Comparison of ENCODE assay signal across 11 mouse cellular contexts in the genomic region with DNA sequence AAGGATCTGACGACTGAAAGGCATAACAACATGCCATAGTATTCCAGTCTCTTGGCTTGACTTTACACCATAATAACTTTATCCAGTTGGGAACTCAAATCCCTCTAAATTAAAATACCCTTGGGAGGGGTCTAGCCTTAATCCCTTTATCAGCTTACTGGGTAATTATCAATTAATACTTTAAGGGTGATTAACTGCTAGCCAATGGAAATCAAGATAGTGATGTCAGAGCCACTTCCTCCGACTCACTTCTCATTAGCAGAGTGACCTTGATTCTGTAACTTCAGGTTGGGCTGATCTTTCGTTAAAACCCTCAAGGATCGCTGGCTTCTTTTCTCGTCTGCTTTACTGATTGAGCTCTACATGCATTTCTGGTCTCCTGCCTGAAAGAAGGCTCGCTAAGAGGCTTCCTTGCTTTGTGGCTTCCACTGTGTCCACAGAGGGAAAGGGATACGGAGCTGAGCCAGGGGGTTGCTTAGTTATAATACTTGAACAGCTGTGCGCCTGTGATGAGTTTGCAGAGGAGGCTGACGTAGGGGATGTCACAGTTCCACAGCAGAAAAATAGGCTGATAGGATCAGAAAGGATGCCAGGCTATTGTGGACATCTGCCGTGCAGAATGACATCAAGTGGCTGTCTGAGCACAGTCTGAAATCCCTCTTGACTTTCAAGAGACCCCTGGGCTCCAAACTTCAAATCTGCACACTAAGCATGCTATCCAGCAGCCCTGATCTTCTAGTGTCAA.
DNase-seq lines count a peak whose midpoint lies in the region.
"Had no signal": no experiment of that assay in that cellular context is flagged by ENCODE, and none has a peak within 500 bp of the region (broad histone marks: within the 10 kb centered on the region; RNA-seq: fewer than 3 reads in every experiment).

No protein-coding gene starts in this region.

- peak overlapping the region; percentile 23; the same call in 1 of the 2 replicates for H3K27ac ChIP-seq in hindbrain, embryonic 10.5 days

- peaks cover 14% of the 10 kb centered on the region for H3K4me1 ChIP-seq in hindbrain, embryonic 10.5 days (replicated peaks)

- H3K27me3 ChIP-seq in hindbrain, embryonic 10.5 days (ENCODE audit: insufficient read depth, poor library complexity, severe bottlenecking) = no peaks in the 10 kb centered on the region

- peak; percentile 7 to 23 for DNase-seq in cerebellum, postnatal 10 days
- DNase-seq in cerebellum, adult 8-10 months = no peak
- peak; percentile 9 for DNase-seq in hindbrain, embryonic 10.5 days (ENCODE audit: low spot score)
- DNase-seq in left cerebral cortex, adult 18-20 months (ENCODE audit: low spot score in 2 of 2) = peak; percentile 50 to 52
- peak; percentile 44 for DNase-seq in retina, adult 2 months (ENCODE audit: low read depth, low spot score)
- no peak for DNase-seq in cerebellum, adult 18-20 months
- no peak for DNase-seq in kidney, postnatal 25 days
- no peak for DNase-seq in heart, adult 8-10 months (ENCODE audit: low spot score)
- DNase-seq: adrenal gland, postnatal 10 days; cerebellum, postnatal 14 days; heart, postnatal 10 days had no signal

- WGBS in hindbrain, embryonic 10.5 days = 60% methylated on average over 10 of the region's 10 CpGs

- H3K9me3 ChIP-seq in hindbrain, embryonic 10.5 days = no peaks in the 10 kb centered on the region

- no peak overlapping the region for H3K4me3 ChIP-seq in hindbrain, embryonic 10.5 days

- no peaks in the 10 kb centered on the region for H3K36me3 ChIP-seq in hindbrain, embryonic 10.5 days

Comparison
In these comparisons a context has a peak if more than half of its experiments do, and no peak if none do; other contexts are left out.
1. DNase-seq: peak in cerebellum, postnatal 10 days (2 of 2), hindbrain, embryonic 10.5 days (single experiment), left cerebral cortex, adult 18-20 months (2 of 2) and retina, adult 2 months (single experiment); none in cerebellum, adult 8-10 months (single experiment), cerebellum, adult 18-20 months (0 of 2), kidney, postnatal 25 days (0 of 2) and heart, adult 8-10 months (single experiment).